Mouse (Mus musculus) adrenal gland, adult 2 months (tissue): Measurements from ENCODE around the gene Mrpl58. TPM values are rescaled to one million over a fixed set of nuclear protein-coding genes. Genes with fewer than 3 reads are reported as not detected.
A peak's percentile ranks its signal among the peaks of the same experiment; 100 is the strongest.
"Not testable (repeated sequence)": the region's sequence is repeated elsewhere in the genome, so short reads cannot be mapped to it uniquely, and the experiment has no call there.

Experiments
- DNase-seq: peaks from one replicate; pipeline ENCODE4 v3.0.0; 2021
- polyA plus RNA-seq: library from polyadenylated mRNA; depleted of rRNA; stranded (reverse); fragments of >200 nt; gene quantifications from 2 replicates; pipeline ENCODE4 v1.2.3, GENCODE M21; 2012
- total RNA-seq, 2 experiments: library from RNA; stranded (reverse); gene quantifications; 2 replicates each; pipeline ENCODE4 v1.2.3; 2021

Gene Mrpl58
- total and polyA plus RNA-seq, 3 experiments, result 100 to 165 (median 163) TPM

DNA sequence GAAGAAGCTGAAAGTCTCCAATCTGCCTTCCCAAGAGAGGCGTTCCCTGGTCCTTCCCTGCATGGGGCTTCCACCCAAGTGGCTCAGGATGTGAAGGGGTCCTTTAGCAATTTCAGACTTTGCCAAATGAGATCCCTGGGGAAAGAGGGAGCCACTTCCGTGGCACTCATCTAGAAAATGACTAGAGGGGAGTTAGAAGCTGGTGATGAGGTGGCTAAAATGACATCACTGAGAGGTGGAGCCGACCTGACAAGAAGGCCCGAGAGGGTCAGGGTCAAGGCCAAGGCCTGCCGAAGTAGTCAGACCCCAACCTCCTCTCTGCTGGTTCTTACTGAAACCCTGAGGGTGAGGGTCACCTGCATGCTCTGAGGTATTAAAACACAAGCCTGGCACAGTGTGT is 20.7 kb upstream of the Mrpl58 start:
- DNase-seq, result peak; percentile 81

DNA sequence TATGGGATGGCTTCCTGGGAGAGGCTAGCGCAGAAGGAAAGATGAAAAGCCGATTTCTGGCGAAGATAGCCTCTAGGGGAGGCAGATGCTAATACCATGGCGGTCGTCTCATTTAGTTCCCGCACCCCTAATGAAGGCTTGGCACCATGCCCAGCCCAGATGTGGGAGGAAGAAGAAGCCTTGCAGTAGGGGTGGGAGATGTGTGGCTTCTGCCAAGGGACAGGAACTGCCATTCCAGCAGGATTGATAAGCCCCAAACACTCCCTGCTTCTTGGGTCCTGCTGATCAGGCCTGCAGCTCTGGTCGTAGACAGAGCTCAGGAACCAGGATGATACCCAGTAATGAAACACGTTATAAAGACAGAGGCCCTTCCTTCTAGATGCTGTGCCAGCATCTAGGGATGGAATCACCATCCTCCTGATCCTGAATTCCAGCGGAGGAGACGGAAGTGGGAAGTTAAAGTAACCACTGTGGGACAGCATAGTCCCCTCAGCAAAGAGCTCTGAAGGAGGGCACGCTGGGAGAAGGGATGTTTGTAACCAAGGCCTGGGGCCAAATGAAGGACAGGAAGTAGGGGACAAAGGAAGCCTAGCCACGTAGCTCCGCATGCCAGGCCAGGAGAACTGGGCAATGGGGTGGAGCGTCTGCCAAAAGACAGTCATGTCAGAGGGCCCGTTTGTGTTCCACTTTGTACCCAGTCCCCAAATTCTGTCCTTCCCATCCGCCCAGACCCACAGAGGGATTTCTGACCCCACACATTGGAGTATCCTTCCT is 19.7 kb upstream of the Mrpl58 start:
- peak; percentile 50 for DNase-seq

DNA sequence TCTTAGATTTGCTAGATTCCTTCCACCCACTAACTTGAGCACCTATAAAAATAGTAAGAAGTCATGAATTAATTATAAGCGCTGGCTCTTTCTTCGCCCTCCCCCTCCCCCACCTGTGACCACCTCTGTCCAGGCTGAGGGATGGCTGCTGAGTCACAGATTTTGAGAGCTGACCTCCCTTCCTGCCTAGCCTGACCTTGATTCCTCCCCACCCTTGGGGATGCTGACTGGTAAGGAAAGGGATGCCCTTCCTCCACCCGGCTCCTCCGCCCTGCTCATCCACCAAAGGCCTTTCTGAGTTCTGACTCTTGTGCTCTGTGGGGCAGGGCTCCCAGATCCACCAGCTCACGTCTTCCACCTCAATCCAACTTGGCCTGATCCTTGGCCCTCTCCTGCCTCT is 19.0 kb upstream of the Mrpl58 start:
- DNase-seq, result peak; percentile 91

DNA sequence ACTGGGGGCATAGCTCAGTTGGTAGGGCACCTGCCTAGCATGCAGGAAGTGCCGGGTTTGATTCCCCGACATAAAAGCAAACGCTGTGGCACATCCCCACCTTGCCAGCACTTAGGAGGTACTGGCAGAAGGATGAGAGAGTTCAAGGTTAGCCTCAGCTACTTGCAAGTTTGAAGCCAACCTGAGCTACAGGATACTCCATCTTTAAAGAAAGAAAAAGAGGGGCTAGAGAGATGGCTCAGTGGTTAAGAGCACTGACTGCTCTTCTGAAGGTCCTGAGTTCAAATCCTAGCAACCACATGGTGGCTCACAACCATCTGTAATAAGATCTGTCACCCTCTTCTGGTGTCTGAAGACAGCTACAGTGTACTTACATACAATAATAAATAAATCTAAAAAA is 16.7 kb upstream of the Mrpl58 start:
- DNase-seq, result not testable (repeated sequence)

DNA sequence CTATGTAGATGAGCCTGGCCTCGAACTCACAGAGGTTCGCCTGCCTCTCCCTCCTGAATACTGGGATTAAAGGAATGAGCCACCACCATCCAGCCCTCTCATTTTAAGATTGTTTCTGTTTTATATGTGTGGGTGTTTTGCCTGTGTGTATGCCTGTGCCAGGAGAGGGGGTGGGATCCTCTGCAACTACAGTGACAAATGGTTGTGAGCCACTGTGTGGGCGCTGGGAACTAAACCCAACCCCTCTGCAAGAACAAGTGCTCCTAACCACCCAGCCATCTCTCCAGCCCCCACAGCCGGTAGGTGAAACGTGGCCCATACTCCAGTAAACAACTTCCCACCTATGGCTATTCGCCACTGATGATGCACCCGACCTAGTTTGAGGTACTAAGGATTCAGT is 12.2 kb upstream of the Mrpl58 start:
- DNase-seq, result no peak

DNA sequence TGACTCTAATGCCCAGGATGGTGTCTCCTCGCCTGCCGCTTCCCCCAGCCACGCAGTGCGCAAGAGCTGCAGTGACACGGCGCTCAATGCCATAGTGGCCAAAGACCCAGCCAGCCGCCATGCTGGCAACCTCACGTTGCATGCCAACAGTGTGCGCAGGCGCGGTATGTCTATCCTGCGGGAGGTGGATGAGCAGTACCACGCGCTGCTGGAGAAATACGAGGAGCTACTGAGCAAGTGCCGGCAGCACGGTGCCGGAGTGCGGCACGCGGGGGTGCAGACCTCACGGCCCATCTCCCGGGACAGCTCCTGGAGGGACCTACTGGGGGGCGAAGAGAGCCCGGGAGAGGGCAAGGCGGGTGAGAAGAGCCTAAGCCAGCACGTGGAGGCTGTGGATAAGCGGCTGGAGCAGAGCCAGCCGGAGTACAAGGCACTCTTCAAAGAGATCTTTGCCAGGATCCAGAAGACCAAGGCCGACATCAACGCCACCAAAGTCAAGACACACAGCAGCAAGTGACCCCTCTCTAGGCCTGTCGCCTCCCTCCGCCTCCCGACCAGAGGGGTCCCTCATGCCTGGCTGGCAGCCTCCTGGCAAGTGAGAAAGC is 9.7 kb upstream of the Mrpl58 start:
- DNase-seq, result peak; percentile 64

DNA sequence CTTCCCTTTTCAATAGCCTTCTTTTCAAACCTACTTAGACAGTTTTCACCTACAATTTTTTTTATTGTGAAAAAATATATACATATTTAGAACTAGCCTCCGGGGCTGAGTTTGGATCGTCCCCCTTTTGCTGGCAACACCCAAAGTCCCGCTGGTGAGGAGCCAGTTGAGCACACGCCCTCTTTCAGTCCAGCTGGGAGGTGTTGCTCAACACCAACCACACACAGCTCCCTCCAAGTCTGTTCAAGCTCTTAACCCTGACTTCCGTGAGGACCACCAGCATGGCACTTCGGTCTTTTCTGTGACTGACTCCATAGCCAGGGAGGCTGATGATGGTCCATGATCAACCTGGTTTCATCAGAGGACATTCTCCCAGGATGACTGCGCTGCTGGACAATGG is 5.5 kb upstream of the Mrpl58 start:
- DNase-seq, result peak; percentile 37

DNA sequence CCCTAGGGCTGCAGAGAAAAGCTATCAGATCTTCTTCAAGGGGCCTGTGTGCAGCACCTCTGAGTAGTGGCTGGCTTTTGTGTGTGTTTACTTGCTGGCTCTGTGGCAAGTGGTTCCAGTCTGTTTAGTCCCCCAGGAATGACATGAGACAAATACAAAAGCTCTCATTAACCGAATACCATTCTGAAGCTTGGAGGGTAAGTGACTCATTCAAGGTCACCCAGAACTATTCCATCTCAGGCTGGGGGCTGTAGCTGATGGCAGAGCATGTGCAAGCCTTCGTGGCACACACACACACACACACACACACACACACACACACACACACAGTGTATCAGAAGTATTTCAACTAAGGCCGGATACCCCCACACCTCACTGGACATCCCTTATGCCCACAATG is 3.4 kb upstream of the Mrpl58 start:
- peak; percentile 63 for DNase-seq

DNA sequence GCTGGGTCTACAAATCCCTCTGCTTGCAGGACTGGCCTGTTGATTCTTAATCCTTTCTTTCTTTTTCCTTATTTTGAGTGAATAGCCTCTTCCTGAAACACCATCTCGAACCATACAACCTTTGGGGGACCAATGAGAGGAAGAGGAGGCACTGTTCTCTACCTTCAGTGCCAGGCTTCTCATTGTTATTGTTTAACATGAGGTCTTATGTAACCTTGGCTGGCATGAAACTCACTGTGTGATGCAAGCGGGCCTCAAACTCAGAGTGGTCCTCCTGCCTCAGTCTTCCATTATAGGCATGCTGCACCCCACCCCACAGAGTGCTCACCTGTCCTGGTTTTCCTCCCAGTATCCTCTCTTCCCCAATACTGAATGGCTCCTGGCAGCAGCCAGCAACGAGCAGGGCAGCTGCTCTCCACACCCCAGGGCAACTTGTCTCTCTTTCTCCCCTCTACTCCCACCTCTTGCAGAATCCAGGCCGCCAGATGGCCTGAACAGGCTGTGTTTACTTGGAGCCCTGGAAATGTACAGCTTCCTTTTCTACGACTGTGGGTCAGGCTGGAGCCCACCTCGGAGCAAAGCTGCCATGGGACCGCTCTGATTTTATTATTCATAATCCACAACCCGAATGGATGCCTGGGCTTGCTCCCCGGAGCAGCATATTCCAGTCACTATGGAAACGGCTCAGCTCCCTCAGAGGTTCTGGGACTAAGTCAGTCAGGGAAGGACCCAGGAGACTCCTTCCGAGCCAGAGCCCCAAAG is 2.7 kb upstream of the Mrpl58 start:
- DNase-seq, result no peak

DNA sequence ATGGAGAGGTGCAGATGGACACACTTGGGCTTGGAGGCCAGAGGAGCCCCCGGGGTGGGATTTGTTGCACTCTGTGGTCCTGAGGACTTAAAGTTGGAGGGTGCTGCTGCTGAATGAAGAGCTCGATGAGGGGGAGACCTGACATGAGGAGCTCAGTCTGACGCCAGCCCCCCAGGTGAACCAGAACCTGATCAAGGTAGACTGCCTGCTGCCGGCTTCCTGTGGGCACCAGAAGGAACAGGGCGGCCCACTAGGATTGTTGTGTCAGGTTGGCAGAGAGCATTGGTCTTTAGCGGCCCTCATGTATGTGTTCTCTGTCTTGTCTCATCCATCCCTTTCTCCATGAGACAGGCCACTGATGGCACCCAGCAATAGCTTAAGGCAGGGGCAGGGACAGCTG is 2.2 kb downstream of the Mrpl58 start:
- DNase-seq, result no peak

DNA sequence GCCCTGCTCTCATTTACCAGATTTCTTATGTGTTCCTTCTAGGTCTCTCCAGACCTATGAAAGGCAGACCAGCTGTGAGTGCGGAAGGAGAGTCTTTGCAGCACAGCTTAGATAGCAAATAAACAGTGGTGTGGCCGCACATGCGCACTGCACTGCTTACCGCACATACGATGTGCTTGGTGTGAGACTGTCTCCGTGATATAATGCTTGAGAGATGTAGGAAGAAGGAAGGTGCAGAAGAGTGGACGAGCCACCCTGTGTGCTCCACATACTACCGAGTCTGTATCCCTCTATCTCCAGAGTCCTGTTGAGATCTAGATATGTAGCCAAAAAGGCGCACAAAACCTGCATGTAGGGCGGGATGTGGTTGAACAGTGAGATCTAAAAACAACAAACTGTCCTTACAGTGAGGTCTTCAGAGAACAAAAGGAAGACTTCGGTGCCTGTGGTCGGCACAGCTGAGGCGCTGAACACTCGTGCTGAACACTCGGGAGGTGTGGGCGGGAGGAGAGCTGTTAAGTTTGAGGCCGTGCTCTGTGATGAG is 3.4 kb downstream of the Mrpl58 start:
- no peak for DNase-seq

DNA sequence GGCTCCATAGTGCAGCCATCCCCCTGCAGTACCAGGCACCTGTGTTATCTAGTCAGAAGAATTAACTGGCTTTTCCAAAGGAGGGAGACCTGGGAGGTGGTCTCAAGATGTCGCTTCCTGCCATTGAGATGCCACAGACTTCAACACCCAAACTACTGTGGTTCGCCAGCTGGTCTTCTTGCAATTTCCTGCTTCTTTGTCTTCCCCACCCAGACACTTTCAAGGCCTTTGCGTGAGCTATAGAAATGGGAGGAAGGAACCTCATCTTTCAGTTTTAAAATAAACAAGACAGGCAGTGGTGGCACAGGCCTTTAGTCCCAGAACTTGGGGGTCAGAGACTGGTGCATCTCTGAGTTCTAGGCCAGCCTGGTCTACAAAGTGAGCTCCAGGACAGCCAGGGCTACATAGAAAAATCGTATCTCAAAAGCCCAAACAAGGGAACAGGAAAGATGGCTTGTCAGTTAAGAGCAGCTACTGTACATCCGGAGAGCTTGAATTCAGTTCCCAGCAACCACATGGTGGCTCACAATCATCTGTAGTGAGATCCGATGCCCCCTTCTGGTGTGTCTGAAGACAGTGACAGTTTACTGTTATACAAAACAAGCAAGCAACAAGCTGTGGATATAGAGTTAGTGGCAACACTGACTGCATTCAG is 4.8 kb downstream of the Mrpl58 start:
- DNase-seq, result no peak

DNA sequence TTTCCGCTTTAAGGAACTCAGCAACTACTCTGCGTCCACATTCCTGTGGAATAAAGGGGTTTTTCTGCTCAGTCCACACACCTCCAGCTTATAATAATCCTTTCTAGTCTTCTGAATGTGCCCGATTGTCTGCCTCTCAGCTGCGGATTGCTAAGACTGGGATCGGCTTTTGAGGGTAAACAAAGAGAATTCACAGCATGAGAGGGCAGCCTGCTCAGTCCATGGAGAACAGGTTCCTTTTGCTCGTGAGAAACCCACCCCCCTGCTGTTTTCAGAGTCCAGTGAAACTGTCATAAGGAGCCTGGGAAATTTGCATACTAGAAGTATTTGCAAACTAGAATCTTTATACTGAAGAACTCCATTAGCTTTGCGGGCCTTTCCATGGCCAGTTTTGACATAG is 6.0 kb downstream of the Mrpl58 start:
- no peak for DNase-seq

DNA sequence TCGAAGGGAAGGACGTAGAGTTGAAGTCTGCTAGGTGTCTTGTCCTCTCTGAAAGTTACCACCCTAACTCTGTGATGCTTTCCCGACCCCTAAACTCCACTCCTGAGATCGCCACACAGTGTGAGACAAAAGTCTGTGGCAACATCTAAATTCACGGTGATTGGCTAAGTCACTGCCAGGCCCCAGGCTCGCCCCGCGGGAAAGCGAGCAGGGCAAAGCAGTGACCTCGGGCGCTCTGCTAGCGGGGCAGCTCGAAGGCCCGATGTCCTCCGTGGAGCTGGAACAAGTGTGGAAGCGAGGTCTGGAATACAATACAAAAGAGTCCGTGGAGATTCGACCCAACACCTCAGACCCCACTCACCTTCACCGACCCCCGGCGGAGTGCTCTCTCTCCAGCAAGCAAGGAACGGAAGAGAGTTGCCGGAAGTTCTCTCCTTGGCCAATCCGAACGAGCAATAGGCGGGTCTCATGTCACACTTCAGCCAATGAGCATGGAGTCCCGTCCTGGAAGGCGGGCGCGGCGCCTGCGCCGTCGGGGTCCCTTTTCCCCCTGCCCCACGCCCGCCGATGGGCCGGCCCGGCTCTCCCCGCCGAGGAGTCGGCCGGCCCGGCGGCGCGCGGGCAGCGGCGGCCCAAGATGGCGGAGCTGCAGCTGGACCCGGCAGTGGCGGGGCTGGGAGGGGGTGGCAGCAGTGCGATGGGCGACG is 16.1 kb downstream of the Mrpl58 start, which contains the start of the genes Atp5h and Kctd2:
Gene Atp5h (minus strand): TSS at position 432 of the 707 bp plus-strand sequence.
Gene Kctd2 (plus strand): TSS at position 598 of the 707 bp plus-strand sequence.
- peak; percentile 97 for DNase-seq

DNA sequence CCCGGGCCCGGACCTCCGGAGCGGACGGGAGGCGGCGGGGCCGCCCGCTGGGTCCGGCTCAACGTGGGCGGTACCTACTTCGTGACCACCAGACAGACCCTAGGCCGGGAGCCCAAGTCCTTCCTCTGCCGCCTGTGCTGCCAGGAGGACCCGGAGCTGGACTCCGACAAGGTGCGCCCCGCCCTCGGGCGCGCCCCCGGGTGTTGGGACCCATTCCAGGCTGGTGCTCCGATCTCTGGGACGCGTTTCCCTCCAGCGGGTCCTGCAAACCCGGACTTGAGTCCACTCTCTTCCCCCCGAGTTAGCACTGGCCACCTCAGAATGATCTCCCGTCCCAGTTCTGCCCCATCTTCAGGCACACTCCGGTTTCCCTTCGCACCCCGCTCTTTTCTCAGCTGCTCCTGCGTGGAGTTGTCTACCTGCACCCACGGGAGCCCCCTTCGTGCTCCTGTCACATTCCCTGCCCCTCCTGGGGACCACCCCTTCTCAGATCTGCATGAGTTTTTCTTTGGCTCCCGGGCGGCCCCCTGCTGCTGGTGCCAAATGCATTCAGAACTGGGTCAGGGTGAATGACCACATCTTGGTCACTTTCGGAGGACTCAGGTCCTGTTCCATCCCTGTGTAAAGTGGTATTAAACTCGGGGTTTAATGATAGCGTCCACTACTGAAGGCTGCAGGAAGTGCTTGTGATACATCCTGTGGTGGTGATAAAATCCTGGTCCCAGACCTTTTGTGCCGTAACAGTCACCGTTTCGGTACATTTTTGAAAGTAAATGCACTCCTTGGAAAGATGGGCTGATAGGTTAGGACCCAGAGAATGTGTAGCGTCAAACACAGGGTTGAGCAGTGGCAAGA is 17.0 kb downstream of the Mrpl58 start:
- DNase-seq, result peak; percentile 78

DNA sequence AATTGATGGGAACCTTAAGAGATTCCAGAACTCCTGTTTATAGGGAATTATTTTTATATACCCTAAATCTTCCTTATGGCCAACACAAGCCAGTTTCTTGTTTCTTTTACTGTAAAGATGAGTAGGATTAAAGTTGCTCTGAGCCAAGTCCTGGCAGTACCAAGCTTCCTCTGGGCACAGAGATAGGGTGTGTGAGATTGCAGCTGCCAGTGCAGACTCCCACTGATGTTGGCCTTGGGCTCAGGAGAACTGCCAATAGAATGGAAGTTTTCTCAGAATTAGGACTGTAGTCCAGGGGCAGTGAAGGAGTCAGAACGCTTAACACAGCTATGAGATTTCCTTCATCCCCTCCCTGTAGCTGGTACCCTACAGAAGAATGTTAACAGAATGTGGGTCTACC is 17.8 kb downstream of the Mrpl58 start:
- peak; percentile 47 for DNase-seq

DNA sequence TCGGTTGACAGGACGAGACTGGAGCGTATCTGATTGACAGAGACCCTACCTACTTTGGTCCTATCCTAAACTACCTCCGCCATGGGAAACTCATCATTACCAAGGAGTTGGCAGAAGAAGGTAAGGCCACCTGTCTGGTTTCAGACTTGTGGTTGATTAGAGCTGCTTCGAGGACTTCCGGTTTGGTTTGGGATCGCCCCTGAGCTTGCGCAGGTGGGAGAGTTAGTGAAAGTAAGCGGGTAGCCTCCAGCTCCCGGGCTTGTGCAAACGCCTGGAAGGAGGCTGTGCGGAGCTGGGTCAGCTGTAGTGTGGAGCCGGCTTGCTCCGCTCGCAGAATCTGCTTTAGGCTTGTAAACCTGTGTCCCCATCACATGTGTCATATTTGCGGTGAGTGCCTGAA is 18.4 kb downstream of the Mrpl58 start:
- DNase-seq, result no peak

DNA sequence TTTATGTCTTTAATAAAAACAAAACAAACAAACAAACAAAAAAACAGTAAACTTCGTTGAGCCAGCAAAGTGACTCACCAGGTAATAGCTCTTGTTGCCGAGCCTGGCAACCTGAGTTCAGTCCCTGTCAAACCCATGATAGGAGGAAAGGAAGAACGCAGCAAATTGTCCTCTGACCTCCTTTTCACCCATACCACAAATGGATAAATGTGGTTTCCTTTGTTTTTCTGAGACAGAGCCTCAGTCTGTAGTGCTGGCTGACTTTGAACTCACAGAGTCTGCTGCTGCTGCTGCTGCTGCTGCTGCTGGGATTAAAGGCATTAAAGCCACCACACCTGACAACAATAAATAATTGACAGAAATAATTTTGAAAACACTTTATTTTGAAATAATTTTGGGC is 19.5 kb downstream of the Mrpl58 start:
- no peak for DNase-seq

DNA sequence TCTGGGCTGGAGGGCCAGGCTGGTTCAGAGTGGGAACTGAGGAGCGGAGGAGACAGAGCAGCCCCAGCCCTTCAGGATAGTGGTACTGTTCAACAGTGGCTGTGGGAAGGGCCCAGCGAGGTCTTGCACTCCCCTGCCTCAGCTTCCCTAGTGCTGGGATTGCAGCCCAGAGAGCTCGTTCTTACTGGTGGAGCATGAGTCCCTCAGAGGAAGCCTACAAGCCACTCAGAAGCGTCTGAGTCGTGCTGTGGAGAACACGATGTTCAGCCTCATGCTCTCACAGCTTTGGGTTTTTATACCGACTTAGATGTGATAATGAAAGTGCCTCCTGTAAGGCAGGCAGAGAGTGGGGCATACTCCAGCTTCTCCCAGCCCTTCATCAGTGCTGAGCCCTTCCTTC is 21.1 kb downstream of the Mrpl58 start:
- DNase-seq, result no peak

DNA sequence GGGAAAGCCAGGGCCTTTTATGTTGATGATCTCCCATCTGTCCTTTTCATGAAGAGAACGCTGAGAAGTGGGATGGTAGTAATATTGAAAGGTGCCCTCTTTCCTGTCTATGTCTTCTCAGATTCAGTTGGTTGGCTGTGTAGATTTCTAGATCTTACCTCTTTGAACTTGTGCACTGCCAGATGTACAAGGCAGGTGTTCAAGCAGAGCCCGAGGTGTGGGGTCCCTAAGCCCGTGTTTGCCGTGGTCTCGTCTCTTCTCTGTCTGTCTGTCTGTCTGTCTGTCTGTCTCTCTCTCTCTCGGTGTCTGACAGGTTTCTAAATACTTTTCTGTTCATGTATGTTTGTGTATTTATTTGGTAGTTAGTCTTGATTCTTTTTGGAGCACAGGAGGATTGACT is 22.1 kb downstream of the Mrpl58 start:
- DNase-seq, result no peak
